Mouse (Mus musculus) embryo, embryonic 10.5 days (tissue): ENCODE results near the gene Pax6.

Experiments
- DNase-seq: peaks from one replicate; pipeline ENCODE4 v3.0.0-alpha.2; 2015; ENCODE audit warnings: low spot score

The Pax6 gene

GRCm38 (mm10) chr2:105671116-105671797 is 2.6 kb downstream of the Pax6 start:
- DNase-seq, result peak; percentile 61

- DNase-seq, result peak; percentile 61
Measured at GRCm38 (mm10) chr2:105671798-105672595, 3.3 kb downstream of the Pax6 start.

- peak; percentile 64 for DNase-seq
Measured at GRCm38 (mm10) chr2:105672596-105672960, 3.9 kb downstream of the Pax6 start.

GRCm38 (mm10) chr2:105673054-105673453 is 4.4 kb downstream of the Pax6 start:
- DNase-seq, result peak; percentile 40

- peak; percentile 65 for DNase-seq
Measured at GRCm38 (mm10) chr2:105673631-105674060, 4.9 kb downstream of the Pax6 start.

- peak; percentile 73 for DNase-seq
Measured at GRCm38 (mm10) chr2:105674061-105674874, 5.6 kb downstream of the Pax6 start.

- DNase-seq, result peak; percentile 92
Measured at GRCm38 (mm10) chr2:105674875-105675729, 6.4 kb downstream of the Pax6 start.

GRCm38 (mm10) chr2:105675730-105676079 is 7.0 kb downstream of the Pax6 start:
- no peak for DNase-seq

- peak; percentile 68 for DNase-seq
Measured at GRCm38 (mm10) chr2:105676080-105676908, 7.6 kb downstream of the Pax6 start.

GRCm38 (mm10) chr2:105676909-105677433 is 8.3 kb downstream of the Pax6 start:
- peak; percentile 67 for DNase-seq

- peak; percentile 55 for DNase-seq
Measured at GRCm38 (mm10) chr2:105677434-105678105, 8.9 kb downstream of the Pax6 start.

GRCm38 (mm10) chr2:105678306-105678705 is 9.6 kb downstream of the Pax6 start:
- DNase-seq, result peak; percentile 43

- DNase-seq, result peak; percentile 50
Measured at GRCm38 (mm10) chr2:105678880-105679321, 10.2 kb downstream of the Pax6 start.

- DNase-seq, result no peak
Measured at GRCm38 (mm10) chr2:105679331-105679730, 10.6 kb downstream of the Pax6 start.

GRCm38 (mm10) chr2:105680146-105680998 is 11.7 kb downstream of the Pax6 start:
- DNase-seq, result peak; percentile 73

- peak; percentile 65 for DNase-seq
Measured at GRCm38 (mm10) chr2:105680999-105681710, 12.5 kb downstream of the Pax6 start.

GRCm38 (mm10) chr2:105682011-105682501 is 13.4 kb downstream of the Pax6 start:
- peak; percentile 75 for DNase-seq
